Mouse (Mus musculus) kidney, postnatal 25 days (tissue): ENCODE measurements around the gene Clasp2.
A peak's percentile ranks its signal among the peaks of the same experiment; 100 is the strongest.

ENCODE experiments used
- DNase-seq, 2 experiments: peaks; one replicate each; pipeline ENCODE4 v3.0.0; 2021; ENCODE audit warnings: mixed read lengths in 2 of 2

Clasp2 gene

GRCm38 (mm10) chr9:113830219-113830618 is 88.9 kb downstream of the Clasp2 start:
- no peak for DNase-seq

- DNase-seq: no peak
These were observed 92.2 kb downstream of the Clasp2 start for GRCm38 (mm10) chr9:113833481-113833880.

- no peak for DNase-seq
These were observed 95.7 kb downstream of the Clasp2 start for GRCm38 (mm10) chr9:113837001-113837400.

GRCm38 (mm10) chr9:113837461-113837860 is 96.2 kb downstream of the Clasp2 start:
- DNase-seq: no peak

GRCm38 (mm10) chr9:113844029-113844428 is 102.8 kb downstream of the Clasp2 start:
- DNase-seq: no peak

- no peak for DNase-seq
These were observed 114.2 kb downstream of the Clasp2 start for GRCm38 (mm10) chr9:113855441-113855840.

GRCm38 (mm10) chr9:113857281-113857928 is 116.1 kb downstream of the Clasp2 start:
- no peak for DNase-seq

- DNase-seq: no peak
These were observed 116.7 kb downstream of the Clasp2 start for GRCm38 (mm10) chr9:113857929-113858440.

GRCm38 (mm10) chr9:113859420-113859819 is 118.1 kb downstream of the Clasp2 start:
- DNase-seq: no peak

GRCm38 (mm10) chr9:113863370-113863999 is 122.2 kb downstream of the Clasp2 start:
- DNase-seq: no peak

GRCm38 (mm10) chr9:113867951-113868350 is 126.7 kb downstream of the Clasp2 start:
- DNase-seq: no peak

- no peak for DNase-seq
These were observed 153.6 kb downstream of the Clasp2 start for GRCm38 (mm10) chr9:113894903-113895302.

GRCm38 (mm10) chr9:113903136-113903535 is 161.9 kb downstream of the Clasp2 start:
- peak in 1 of 2 experiments; percentile 3 for DNase-seq

GRCm38 (mm10) chr9:113904315-113904714 is 163.0 kb downstream of the Clasp2 start:
- DNase-seq: peak in 1 of 2 experiments; percentile 15

GRCm38 (mm10) chr9:113915789-113916188 is 174.5 kb downstream of the Clasp2 start:
- DNase-seq: no peak

- DNase-seq: no peak
These were observed 181.4 kb downstream of the Clasp2 start for GRCm38 (mm10) chr9:113922677-113923076.

- DNase-seq: no peak
These were observed 183.6 kb downstream of the Clasp2 start for GRCm38 (mm10) chr9:113924883-113925282.

- no peak for DNase-seq
These were observed 187.3 kb downstream of the Clasp2 start for GRCm38 (mm10) chr9:113928591-113928990.

GRCm38 (mm10) chr9:113929676-113930075 is 188.4 kb downstream of the Clasp2 start:
- no peak for DNase-seq

GRCm38 (mm10) chr9:113930534-113931374 is 189.5 kb downstream of the Clasp2 start, which contains the start of gene Ubp1:
TSS of gene Ubp1 (plus strand) at chr9:113930934.
- peak; percentile 95 to 99 for DNase-seq

- peak; percentile 23 to 57 for DNase-seq
These were observed 190.3 kb downstream of the Clasp2 start for GRCm38 (mm10) chr9:113931375-113932099.

GRCm38 (mm10) chr9:113932100-113932470 is 190.8 kb downstream of the Clasp2 start:
- peak in 1 of 2 experiments; percentile 15 for DNase-seq

- DNase-seq: peak in 1 of 2 experiments; percentile 45
These were observed 191.2 kb downstream of the Clasp2 start for GRCm38 (mm10) chr9:113932501-113932900.
